Mouse (Mus musculus) midbrain, embryonic 12.5 days (tissue): ENCODE results near the gene Gm12216. TPM values are rescaled to one million over a fixed set of nuclear protein-coding genes. Genes with fewer than 3 reads are reported as not detected.
"Not testable (repeated sequence)": the region's sequence is repeated elsewhere in the genome, so short reads cannot be mapped to it uniquely, and the experiment has no call there.

Experiments used
- ATAC-seq: fragments of 200-750 bp; cut with Nextera tagmentation; 2 replicates; pipeline ENCODE4 v1.8.0; 2017; ENCODE audit warnings: low read depth, moderate TSS enrichment, moderate library complexity; ENCODE audit not compliant: low FRiP score
- H3K27ac ChIP-seq: fragments of 300-500 bp; sonication (generic); replicated peaks from 2 replicates; pipeline ENCODE4 v1.5.1; 2016; ENCODE audit warnings: mild to moderate bottlenecking
- H3K27me3 ChIP-seq: fragments of 300-500 bp; sonication (generic); 2 replicates; pipeline ENCODE4 v1.6.1; 2016; ENCODE audit warnings: mild to moderate bottlenecking
- H3K36me3 ChIP-seq: fragments of 300-500 bp; sonication (generic); 2 replicates; pipeline ENCODE4 v1.6.1; 2016
- H3K4me1 ChIP-seq: fragments of 300-500 bp; sonication (generic); 2 replicates; pipeline ENCODE4 v1.6.1; 2016
- H3K4me2 ChIP-seq: fragments of 300-500 bp; sonication (generic); replicated peaks from 2 replicates; pipeline ENCODE4 v1.6.1; 2016; ENCODE audit warnings: mild to moderate bottlenecking, moderate library complexity
- H3K4me3 ChIP-seq: fragments of 300-500 bp; sonication (generic); 2 replicates; pipeline ENCODE4 v1.5.1; 2016; ENCODE audit warnings: mild to moderate bottlenecking
- H3K9ac ChIP-seq: fragments of 300-500 bp; sonication (generic); replicated peaks from 2 replicates; pipeline ENCODE4 v1.6.1; 2016; ENCODE audit warnings: mild to moderate bottlenecking, moderate library complexity
- H3K9me3 ChIP-seq: fragments of 300-500 bp; sonication (generic); 2 replicates; pipeline ENCODE4 v1.6.1; 2016; ENCODE audit warnings: mild to moderate bottlenecking
- WGBS: fragments of 180-500 bp; shearing (Covaris S2); methylation state at CpG from one replicate; pipeline ENCODE4 v1.1.7; 2016; 5-methylcytosine and 5-hydroxymethylcytosine counted together
- polyA plus RNA-seq: library from polyadenylated mRNA; unstranded; fragments of >200 nt; fragmentation: Nextera tagmentation; extraction: Ambion mirVana; gene quantifications from 2 replicates; pipeline ENCODE4 v1.2.1, GENCODE M21; 2016

Gm12216 gene
- polyA plus RNA-seq, 1 experiment from 2014 or later, result 0.82 TPM

DNA sequence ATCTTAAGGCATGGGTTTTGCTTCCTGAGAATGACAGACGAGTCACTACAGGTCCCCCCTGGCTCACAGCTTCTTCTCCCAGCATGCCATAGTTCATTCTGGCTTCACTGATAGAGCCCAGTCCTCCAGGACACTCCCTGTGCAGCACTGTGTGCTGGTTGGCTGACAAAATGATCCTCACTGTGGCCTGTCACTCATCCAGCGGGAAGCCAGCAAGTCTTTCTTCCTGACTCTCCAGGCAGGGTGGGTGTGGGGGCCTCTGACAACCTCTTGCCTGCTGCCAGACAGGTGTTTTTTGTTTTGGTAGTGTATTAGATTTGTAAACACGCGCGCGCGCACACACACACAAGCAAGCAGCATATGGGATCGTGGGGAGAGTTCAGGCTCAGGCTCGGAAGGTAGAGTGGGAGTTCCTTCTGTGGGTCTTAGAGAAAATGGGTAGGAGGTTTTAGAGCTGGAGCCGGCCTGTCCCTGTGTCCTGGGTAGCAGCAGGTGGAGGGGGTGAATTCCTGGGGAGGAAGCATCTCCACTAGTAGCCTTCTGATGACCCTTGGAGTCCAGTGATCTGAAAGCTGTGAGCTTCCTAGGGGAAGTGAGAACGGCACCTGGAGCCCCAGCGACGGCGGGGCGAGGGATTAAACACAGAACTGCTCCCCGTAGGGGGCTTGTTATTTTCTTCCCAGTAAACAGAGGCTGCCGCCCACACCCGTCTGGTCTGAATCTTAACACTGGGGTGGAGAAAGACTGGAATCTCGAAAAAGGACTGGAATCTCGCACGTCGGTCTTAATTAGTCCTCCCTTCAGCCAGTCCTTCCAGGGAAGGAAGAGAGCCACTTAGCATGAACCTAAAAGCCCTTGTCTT, 99.3 kb downstream of the Gm12216 start:
- no peaks in the 10 kb centered on the region for H3K9me3 ChIP-seq
- no peak overlapping the region for H3K27ac ChIP-seq
- no peak for ATAC-seq
- H3K4me2 ChIP-seq, result peak overlapping the region; percentile 33
- peaks cover 32% of the 10 kb centered on the region for H3K4me1 ChIP-seq
- 6% methylated on average over 22 of the region's 22 CpGs for WGBS
- H3K36me3 ChIP-seq, result no peaks in the 10 kb centered on the region
- H3K9ac ChIP-seq, result 0 out of 2 replicates have a peak overlapping the region, but pooled peaks have one; percentile 20
- peaks cover 56% of the 10 kb centered on the region for H3K27me3 ChIP-seq
- 0 out of 2 replicates have a peak overlapping the region, but pooled peaks have one; percentile 5 for H3K4me3 ChIP-seq

DNA sequence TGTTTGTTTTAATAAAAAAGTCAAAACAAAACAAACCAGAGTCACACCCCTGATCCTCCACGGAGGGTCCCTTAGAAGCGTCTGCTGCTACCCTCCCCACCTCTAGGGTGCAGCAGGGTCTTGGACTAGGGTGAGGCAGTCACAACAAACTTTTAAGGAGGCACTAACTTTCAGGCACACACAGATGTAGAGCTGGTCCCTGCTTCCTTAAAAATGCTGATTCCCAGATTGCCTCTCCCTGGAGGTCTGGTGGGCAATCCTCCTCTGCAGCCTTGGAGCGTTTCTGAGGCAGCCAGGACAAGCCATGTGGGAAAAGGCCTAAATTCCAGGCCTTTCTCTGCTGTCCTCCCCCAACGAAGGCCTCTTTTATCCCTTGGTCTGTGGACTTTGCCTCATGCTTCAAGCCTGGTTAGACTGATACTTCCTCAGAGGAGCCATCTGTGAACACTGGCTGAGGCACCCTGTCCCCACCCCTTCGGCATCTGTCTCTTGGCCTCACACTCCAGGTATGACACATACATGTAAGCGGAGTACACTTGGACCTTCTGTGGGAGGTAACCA, 100.2 kb downstream of the Gm12216 start:
- WGBS, result 43% methylated on average over 6 of the region's 6 CpGs
- Histone ChIP-seq H3K9ac (no peak overlapping the region), H3K27me3 (peaks cover 48% of the 10 kb centered on the region), H3K27ac (no peak overlapping the region), H3K4me1 (peaks cover 29% of the 10 kb centered on the region), H3K4me3 (no peak overlapping the region), H3K36me3 (no peaks in the 10 kb centered on the region), H3K9me3 (no peaks in the 10 kb centered on the region), H3K4me2 (no peak overlapping the region)
- ATAC-seq, result no peak

DNA sequence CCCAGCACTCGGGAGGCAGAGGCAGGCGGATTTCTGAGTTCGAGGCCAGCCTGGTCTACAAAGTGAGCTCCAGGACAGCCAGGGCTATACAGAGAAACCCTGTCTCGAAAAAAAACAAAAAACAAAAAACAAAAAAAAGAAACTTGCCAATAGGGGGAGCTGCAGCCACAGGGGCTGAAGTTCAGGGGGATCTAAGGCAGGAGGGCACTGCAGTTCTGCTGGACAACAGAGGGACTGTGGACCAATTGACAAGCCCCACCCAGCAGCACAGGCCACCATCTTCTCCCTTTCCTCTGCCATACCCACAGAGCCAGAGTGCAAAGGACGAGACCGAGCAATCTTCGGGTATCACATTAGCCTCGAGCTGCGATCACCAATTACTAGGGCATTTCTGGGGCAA, 101.0 kb downstream of the Gm12216 start:
- not testable (repeated sequence) for ATAC-seq, H3K36me3 ChIP-seq, H3K9me3 ChIP-seq, H3K4me2 ChIP-seq, H3K27ac ChIP-seq, H3K9ac ChIP-seq, H3K4me3 ChIP-seq
- peaks cover 40% of the 10 kb centered on the region for H3K27me3 ChIP-seq
- 84% methylated on average over 9 of the region's 9 CpGs for WGBS
- H3K4me1 ChIP-seq, result peaks cover 21% of the 10 kb centered on the region

DNA sequence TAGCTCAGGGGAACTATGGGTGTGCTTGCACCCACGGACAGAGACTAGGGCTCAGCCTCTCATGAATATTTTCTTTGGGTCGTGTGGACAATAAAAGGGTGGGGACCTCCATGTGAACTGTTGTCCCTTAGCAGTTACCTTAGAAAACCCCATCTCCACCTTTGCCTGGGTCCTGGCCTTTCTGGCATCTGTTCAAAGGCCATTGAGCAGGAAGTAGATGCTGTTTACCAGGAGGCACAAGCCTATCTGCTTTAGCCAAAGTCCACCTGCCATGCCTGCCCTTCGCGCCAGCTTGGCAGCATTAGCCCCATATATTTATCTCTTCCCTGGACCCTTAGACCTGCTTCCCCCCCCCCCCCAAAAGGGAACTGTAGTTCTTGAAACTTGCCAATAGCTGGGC, 101.4 kb downstream of the Gm12216 start:
- no peaks in the 10 kb centered on the region for H3K9me3 ChIP-seq
- peaks cover 36% of the 10 kb centered on the region for H3K27me3 ChIP-seq
- WGBS, result 91% methylated on average over 4 of the region's 4 CpGs
- H3K27ac ChIP-seq, result no peak overlapping the region
- ATAC-seq, result no peak
- no peak overlapping the region for H3K4me2 ChIP-seq
- peaks cover 17% of the 10 kb centered on the region for H3K4me1 ChIP-seq
- H3K36me3 ChIP-seq, result no peaks in the 10 kb centered on the region
- no peak overlapping the region for H3K9ac ChIP-seq
- no peak overlapping the region for H3K4me3 ChIP-seq

DNA sequence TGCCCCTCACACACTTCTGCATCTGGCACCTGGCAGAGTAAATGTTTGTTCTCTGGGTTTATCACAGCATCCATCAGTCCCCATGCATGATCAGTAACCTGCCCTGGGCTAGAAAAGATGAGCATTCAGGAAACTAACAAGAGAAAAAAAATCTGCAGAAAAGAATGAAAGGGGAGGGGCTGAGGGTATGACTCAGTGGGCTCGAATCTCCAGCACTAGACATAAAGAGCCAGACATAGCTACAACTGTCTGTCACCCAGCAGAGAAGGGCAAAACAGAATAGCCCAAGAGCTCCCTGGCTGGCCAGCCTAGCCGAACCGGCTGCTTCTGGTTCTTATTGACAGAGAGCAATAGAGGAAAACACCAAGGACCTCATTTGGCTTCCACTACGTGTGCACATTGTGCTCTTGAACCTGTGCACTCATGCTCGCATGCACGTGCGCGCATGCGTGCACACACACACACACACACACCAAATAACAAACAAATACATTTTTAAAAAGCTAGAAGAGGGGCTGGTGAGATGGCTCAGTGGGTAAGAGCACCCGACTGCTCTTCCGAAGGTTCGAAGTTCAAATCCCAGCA, 104.0 kb downstream of the Gm12216 start:
- Histone ChIP-seq H3K4me1 (peaks cover 10% of the 10 kb centered on the region), H3K4me2 (no peak overlapping the region), H3K4me3 (no peak overlapping the region), H3K27ac (no peak overlapping the region), H3K9ac (no peak overlapping the region), H3K9me3 (no peaks in the 10 kb centered on the region), H3K36me3 (no peaks in the 10 kb centered on the region), H3K27me3 (peaks cover 10% of the 10 kb centered on the region)
- 82% methylated on average over 12 of the region's 12 CpGs for WGBS
- no peak for ATAC-seq

DNA sequence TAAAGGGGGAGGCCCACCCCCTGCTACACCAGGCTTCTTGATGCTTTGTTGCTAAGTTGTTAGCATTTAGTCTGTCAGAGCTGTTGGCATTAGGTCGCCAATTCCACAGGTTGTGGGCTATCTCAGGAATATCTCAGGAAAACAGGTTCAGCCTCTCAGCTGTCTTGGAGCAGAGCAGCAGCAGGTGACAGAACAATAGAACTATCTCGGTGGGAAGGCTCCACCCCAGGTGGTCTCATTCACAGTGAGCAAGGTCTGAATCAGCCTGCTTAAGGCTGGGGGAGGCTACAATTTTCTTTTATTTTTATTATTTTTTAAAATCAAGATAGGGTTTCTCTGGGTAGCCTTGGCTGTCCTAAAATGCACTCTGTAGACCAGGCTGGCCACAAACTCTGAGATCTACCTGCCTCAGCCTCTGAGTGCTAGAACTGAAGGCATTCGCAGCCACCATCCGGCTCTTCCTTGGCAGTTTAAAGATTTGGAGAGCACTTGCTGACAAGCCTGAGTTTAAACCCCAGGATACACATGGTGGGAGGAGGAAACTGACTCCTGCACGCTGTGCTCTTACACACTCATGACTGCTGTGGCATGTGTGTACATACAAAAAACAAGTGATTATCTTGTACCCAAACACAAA, 109.2 kb downstream of the Gm12216 start:
- no peak overlapping the region for H3K27ac ChIP-seq
- no peak overlapping the region for H3K9ac ChIP-seq
- H3K4me2 ChIP-seq, result no peak overlapping the region
- H3K36me3 ChIP-seq, result no peaks in the 10 kb centered on the region
- no peak for ATAC-seq
- no peaks in the 10 kb centered on the region for H3K4me1 ChIP-seq
- H3K9me3 ChIP-seq, result no peaks in the 10 kb centered on the region
- WGBS, result 42% methylated on average over 5 of the region's 5 CpGs
- 0 out of 2 replicates have a peak, but pooled peaks cover 5% of the 10 kb centered on the region for H3K27me3 ChIP-seq
- no peak overlapping the region for H3K4me3 ChIP-seq

DNA sequence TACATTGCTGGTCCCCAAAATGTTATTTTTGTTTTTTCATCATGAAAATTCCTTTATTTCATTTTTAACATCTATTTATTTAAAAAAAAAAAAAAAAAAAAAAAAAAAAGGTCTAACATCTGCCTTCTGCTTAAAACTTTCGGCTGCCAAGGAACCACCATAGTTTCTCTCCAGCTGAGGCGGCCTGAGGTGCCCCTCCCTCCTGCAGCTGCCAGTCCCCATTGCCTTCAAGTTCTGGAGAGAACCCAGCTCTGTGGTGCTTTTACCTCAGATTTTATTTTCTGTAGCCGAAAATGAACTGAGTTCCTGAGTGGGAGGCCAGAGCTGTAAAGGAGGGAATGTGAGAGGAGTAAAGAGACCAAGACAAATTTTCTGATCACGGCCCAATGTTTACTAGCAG, 109.8 kb downstream of the Gm12216 start:
- 0 out of 2 replicates have a peak, but pooled peaks cover 5% of the 10 kb centered on the region for H3K27me3 ChIP-seq
- no peaks in the 10 kb centered on the region for H3K36me3 ChIP-seq
- 73% methylated on average over 4 of the region's 4 CpGs for WGBS
- no peak overlapping the region for H3K27ac ChIP-seq
- no peaks in the 10 kb centered on the region for H3K9me3 ChIP-seq
- no peak overlapping the region for H3K9ac ChIP-seq
- no peak overlapping the region for H3K4me3 ChIP-seq
- no peaks in the 10 kb centered on the region for H3K4me1 ChIP-seq
- ATAC-seq, result no peak
- H3K4me2 ChIP-seq, result no peak overlapping the region

DNA sequence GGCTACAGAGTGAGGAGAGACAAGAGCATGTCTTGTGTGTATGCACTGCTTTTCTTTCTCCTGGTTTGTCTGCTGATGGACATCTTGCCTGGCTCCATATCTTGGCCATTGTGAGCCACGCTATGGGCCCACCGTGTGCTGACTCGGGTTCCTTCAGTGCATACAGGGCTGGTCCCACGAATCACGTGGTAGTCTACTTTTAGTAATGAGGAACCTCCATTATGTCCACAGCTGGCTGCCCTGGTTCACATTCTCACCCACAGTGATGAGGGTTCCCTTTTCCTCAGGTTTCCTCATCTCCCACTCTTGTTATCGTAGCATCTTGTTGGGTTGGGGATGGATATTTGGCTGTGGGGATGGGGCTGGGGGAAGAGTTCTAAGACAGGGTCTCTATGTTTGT, 110.4 kb downstream of the Gm12216 start:
- H3K9ac ChIP-seq, result no peak overlapping the region
- H3K36me3 ChIP-seq, result no peaks in the 10 kb centered on the region
- H3K27ac ChIP-seq, result no peak overlapping the region
- H3K4me2 ChIP-seq, result no peak overlapping the region
- H3K9me3 ChIP-seq, result no peaks in the 10 kb centered on the region
- 84% methylated on average over 6 of the region's 6 CpGs for WGBS
- H3K4me1 ChIP-seq, result no peaks in the 10 kb centered on the region
- ATAC-seq, result no peak
- H3K27me3 ChIP-seq, result 0 out of 2 replicates have a peak, but pooled peaks cover 5% of the 10 kb centered on the region
- no peak overlapping the region for H3K4me3 ChIP-seq

DNA sequence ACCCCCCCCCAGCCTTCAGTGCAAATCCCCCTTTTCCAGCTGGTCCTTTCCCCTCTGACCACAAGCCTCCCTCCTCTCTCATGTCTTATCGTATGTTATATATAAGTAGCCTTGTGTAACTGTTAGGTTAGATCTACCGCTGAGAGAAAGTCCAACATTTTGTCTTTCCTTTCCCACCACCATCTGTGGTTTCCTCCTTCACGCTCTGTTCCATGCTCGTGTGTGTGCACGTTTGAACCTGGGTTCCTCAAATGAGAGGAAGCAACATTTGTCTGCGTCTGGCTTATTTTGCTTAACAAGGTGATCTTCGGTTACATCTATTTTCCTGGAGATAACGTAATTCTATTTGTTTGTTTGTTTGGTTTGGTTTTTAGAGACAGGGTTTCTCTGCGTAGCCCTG, 111.1 kb downstream of the Gm12216 start:
- no peaks in the 10 kb centered on the region for H3K36me3 ChIP-seq
- H3K4me2 ChIP-seq, result no peak overlapping the region
- no peak overlapping the region for H3K9ac ChIP-seq
- H3K9me3 ChIP-seq, result no peaks in the 10 kb centered on the region
- 0 out of 2 replicates have a peak, but pooled peaks cover 5% of the 10 kb centered on the region for H3K27me3 ChIP-seq
- 95% methylated on average over 9 of the region's 9 CpGs for WGBS
- H3K4me3 ChIP-seq, result no peak overlapping the region
- no peak overlapping the region for H3K27ac ChIP-seq
- no peak for ATAC-seq
- no peaks in the 10 kb centered on the region for H3K4me1 ChIP-seq

DNA sequence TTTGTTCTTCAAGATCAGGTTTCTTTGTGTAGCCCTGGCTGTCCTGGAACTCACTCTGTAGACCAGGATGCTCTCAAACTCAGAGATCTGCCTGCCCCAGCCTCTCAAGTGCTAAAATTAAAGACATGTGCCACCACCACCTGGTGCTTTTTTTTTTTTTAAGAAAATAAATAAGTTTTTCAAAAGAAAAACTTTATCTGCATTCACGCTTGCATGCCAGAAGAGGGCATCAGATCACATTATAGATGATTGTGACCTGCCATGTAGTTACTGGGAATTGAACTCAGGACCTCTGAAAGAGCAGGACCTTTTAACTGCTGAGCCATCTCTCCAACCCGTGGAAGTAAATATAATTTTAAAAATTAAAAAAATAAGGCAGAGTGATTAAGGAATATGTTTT, 113.8 kb downstream of the Gm12216 start:
- no peak overlapping the region for H3K9ac ChIP-seq
- no peaks in the 10 kb centered on the region for H3K36me3 ChIP-seq
- H3K27ac ChIP-seq, result no peak overlapping the region
- no peaks in the 10 kb centered on the region for H3K4me1 ChIP-seq
- H3K4me2 ChIP-seq, result no peak overlapping the region
- H3K9me3 ChIP-seq, result no peaks in the 10 kb centered on the region
- no peak for ATAC-seq
- 93% methylated on average over 2 of the region's 2 CpGs for WGBS
- no peak overlapping the region for H3K4me3 ChIP-seq
- H3K27me3 ChIP-seq, result 0 out of 2 replicates have a peak, but pooled peaks cover 5% of the 10 kb centered on the region

DNA sequence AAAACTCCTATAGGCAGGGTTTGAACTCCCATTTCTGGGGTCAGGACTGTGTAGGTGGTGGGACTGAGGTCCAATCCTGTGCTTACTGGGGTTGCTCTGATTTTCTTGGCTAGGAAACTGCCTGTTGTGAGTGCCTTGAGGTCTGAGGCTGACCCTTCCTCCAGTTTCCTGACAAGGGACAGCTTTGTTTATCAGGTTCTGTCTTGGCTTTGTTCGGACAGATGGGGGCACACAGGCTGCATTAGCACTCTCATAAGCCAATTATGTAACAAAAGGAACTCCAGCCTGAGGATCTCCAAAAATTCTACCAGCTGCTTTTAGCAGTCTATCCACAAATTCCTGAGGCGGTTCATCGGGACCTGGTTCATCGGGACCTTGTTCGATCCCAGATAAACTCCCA, 116.7 kb downstream of the Gm12216 start:
- Histone ChIP-seq H3K4me2 (no peak overlapping the region), H3K27ac (no peak overlapping the region), H3K27me3 (no peaks in the 10 kb centered on the region), H3K9me3 (no peaks in the 10 kb centered on the region), H3K9ac (no peak overlapping the region), H3K4me3 (no peak overlapping the region), H3K36me3 (no peaks in the 10 kb centered on the region), H3K4me1 (no peaks in the 10 kb centered on the region)
- WGBS, result 10% methylated on average over 5 of the region's 5 CpGs
- ATAC-seq, result no peak

DNA sequence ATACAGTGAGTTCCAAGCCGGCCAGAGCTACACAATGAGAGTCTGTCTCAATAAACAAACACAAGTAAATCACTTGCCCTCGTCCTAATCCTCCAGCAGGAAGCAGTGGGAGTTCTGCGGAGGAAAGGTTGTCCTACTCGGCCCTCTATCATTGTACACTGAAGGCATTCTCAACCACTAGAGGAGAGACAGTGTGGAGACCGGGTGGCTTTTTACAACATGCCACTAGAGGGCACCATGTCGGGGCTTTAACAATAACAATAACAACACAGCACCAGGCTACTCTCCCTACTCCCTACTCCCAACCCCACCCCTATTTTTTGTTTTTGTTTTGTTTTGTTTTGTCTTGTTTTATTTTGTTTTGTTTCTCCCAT, 121.5 kb downstream of the Gm12216 start:
- H3K4me3 ChIP-seq, result no peak overlapping the region
- no peaks in the 10 kb centered on the region for H3K27me3 ChIP-seq
- WGBS, result 36% methylated on average over 6 of the region's 6 CpGs
- no peak overlapping the region for H3K27ac ChIP-seq
- no peak overlapping the region for H3K9ac ChIP-seq
- no peaks in the 10 kb centered on the region for H3K9me3 ChIP-seq
- H3K4me2 ChIP-seq, result no peak overlapping the region
- H3K36me3 ChIP-seq, result no peaks in the 10 kb centered on the region
- H3K4me1 ChIP-seq, result no peaks in the 10 kb centered on the region
- ATAC-seq, result no peak
